Mouse (Mus musculus) gastrocnemius, postnatal 36 days (tissue): Measurements from ENCODE around the gene Mdp1. TPM values are rescaled to one million over a fixed set of nuclear protein-coding genes. Genes with fewer than 3 reads are reported as not detected.

Experiments used
- DNase-seq, 2 experiments: peaks; one replicate each; pipeline ENCODE4 v3.0.0; 2022
- intact Hi-C: fragments of 180-260 bp; cut with DNase I; formaldehyde crosslinking; loops from one replicate; pipeline ENCODE4 v1.15.1; 2025
- total RNA-seq, 2 experiments: library from RNA; stranded (reverse); gene quantifications; 2 replicates each; pipeline ENCODE4 v1.2.3; 2021

Gene Mdp1
- total RNA-seq, 2 experiments from 2014 or later, result 14.2 to 16.8 TPM

GRCm38 (mm10) chr14:55644261-55644888, 15.9 kb downstream of the Mdp1 start:
- no peak for DNase-seq
- intact Hi-C loops, result no loop called here

- intact Hi-C loops, result no loop called here
- DNase-seq, result peak; percentile 74 to 94
These were observed 17.0 kb downstream of the Mdp1 start, which contains the start of gene Tm9sf1 for GRCm38 (mm10) chr14:55643060-55643907. TSS of gene Tm9sf1 (minus strand) at chr14:55643806.

- no peak for DNase-seq
- intact Hi-C loops, result no loop called here
These were observed 17.6 kb downstream of the Mdp1 start for GRCm38 (mm10) chr14:55642679-55643059.

DNA sequence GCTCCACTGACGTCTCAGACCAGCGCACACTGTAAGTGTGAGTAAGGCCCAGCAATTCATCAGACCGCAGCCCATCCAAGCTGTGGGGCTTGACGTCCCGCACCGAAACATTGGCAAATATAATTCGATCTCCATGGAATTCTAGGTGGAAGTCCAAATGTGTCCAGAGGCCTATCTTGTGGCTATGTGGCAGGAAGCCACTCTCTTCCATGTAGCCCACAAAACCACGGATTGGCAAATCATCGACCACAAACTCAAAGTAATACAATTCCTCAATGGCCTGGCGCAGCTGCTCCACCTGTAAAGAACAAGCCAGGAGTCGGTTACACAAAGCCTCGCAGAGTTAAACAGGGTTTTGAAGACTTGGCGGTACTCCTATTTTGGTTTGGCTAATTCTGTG, 19.0 kb downstream of the Mdp1 start:
- intact Hi-C loops, result no loop called here
- no peak for DNase-seq

DNA sequence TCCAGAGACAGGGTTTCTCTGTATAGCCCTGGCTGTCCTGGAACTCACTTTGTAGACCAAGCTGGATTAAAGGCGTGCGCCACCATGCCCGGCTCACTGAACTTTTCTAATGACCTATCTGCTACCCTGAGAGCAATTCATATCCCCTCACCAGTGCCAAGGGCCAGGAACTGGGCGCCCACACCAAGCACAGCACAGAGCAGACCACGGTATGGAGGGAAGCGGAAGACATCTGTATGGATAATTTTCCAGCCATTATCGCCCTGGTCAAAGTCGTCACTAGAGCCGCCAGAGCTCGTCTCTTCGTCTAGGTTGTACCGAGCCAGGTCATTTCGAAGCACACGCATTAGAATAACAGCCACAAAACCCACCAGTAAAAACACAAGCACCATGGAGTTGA, 19.5 kb downstream of the Mdp1 start:
- DNase-seq, result no peak
- intact Hi-C loops, result no loop called here

DNA sequence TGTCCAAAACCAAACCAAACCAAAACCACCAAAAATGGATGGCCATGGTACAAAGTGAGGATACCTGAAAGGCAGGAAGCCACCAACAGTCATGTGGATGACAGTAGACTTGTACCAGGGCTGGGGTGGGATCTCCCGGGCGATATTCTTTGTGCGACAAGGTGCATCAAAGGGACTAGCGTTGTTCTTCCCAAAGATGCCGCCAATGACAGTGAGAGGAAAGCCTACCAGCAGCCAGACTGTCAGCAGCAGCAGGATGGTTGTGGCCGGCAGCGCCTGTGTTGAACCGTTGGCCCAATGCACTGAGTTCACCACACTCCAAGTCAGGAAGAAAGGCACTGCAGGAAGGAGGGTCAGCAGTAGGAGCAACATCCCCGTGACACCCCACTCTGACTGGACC, 22.5 kb downstream of the Mdp1 start, which contains the start of gene Gm49378:
Gene Gm49378 (minus strand): TSS at position 101 of the 400 bp plus-strand sequence.
- DNase-seq, result no peak
- intact Hi-C loops, result no loop called here

DNA sequence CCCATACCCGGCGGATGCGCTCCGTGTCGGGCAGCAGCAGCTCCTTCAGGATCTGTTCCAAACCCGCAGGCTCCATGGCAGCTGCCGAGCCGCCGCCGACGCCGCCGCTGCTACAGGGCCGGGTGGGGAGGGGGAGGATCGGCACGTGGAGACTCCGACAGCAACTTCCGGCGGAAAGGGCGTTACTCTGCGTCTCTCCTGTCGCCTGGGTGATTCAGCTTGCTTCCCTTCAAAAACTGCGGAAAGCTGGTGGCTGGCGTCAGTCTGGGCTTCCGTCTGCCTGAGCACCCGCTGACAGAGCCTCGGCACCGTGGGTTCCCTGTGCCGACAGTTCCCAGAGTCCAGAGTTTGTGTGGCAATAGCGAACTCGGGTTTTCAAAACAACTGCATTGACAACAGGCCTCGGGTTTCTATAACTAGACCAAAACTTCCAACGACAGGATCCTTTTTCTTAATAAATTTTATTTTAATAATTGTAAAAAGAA, 24.7 kb downstream of the Mdp1 start, which contains the start of gene Ipo4:
Gene Ipo4 (minus strand): TSS at position 435 of the 485 bp plus-strand sequence.
- DNase-seq, result peak; percentile 77 to 86
- intact Hi-C loops, result no loop called here

DNA sequence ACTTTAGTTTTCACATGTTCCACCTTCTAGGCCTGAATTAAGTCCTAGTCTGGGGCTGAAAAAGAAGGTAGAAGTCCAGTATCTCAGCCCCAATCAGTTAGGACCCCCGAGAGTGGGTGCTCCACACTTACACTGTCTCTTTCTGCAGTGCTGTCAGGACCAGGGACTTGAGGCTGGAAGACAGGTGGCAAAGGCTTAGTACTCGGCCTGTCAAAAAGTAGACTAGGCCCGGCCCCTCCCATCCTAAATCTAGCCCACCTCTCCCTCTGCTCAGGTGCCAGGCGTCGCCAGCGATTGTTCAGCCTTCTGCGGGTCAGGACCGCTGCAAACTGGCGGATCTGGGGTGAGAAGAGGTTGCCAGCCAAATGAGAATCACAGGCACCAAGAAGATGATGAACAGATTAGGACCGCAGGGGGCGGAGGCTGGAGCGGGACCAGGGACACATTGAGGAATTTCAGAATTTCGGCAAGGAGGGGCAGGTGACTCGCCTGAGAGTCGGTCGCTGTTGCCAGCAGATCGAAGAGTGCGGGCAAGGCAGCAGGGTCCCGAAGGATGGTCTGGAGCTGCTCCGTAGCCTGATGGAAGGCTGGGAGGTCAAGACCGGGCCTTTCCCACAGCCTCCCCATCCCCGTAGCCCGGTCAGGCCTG, 25.3 kb downstream of the Mdp1 start:
- intact Hi-C loops, result loop anchor here (5.0 kb wide), 2 partner anchors 43 to 107 kb away; partner anchors contain the start of genes Psme2 and Rnf31
- DNase-seq, result peak in 1 of 2 experiments; percentile 33

DNA sequence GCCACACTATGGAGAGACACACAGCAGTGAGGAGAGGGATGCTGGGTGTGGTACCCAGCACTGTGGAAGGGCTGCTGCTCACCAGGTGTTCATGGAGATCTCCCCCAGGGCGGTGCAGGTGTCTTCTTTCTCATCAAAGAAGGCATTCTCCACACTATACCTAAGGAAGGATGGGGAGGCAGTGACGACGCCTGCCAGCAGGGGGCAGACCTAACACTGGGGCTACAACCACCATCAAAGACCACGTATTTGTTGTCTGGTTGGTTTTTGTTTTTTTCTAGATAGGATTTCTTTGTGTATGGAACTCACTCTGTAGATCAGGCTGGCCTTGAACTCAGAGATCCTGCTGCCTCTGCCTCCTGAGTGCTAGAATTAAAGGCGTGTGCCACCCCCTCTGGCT, 31.0 kb downstream of the Mdp1 start:
- intact Hi-C loops, result loop anchor here (5.0 kb wide), 1 partner anchor 128 kb away; the partner anchor contains the start of gene Cideb

DNA sequence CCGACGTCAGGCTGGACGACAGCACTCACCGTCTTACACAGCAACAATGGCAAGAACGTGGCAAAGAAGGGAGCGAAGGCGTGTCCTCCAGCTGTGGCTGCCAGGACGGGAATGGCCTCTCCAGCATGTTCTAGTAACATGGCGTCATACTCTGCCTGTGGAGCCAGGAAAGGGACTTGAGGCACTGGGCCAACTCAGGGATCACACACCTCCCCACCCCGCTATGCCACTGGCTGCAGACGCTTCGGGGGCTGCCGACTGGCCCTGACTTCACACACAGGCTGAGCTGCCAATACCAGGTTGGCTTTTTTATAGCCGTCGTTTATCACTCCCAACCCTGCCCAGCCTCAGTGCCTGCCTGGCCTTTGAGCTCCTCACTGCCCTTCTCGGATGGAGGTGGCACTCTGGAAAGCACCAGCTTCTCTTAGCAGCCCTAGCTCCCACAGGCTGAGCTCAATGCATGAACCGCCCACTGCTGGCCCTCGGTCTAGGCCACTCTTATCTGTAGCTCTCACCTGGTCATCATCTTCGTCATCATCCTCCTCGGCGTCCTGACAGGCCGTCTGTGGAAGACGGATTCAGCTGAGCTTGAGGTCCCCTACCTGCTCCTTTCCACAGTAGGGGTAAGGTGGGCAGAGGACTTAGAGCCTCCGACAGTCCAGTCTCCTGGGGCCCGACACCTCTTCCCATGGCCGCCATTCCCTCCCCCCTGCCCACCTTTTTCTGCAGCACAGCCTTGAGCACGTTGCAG, 32.1 kb downstream of the Mdp1 start:
- intact Hi-C loops, result loop anchor here (5.0 kb wide), 1 partner anchor 129 kb away; the partner anchor contains the start of gene Cideb
- DNase-seq, result no peak

More for the DNA sequence above, 31.0 kb downstream of the Mdp1 start:
- peak in 1 of 2 experiments; percentile 42 for DNase-seq

DNA sequence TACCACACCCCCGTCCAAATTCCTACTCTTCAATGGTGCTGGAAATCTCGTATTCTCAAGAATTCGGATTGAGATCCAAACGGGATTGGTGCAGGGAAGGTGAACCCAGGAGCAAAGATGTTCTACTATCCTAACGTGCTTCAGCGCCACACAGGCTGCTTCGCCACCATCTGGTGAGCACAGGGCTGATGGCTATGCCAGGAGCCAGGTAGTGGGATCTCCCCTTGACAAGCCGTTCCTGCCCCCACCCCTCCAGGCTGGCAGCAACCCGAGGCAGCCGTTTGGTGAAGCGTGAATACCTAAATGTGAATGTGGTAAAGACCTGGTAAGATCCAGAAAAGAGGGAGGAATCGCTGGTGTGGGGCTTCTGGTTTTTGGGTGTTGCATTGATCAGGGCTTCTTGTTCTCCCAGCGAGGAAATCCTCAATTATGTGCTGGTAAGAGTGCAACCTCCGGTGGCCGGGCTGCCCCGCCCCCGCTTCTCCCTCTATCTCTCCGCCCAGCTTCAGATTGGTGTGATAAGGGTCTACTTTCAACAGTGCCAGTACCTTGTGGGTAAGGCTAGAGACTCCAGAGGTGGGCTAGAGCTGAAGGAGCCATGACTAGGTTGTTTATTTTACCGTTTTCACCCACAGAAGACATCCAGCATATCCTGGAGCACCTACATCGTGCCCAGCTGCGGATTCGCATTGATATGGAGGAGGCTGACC, 41.7 kb downstream of the Mdp1 start:
- no peak for DNase-seq
- intact Hi-C loops, result no loop called here

GRCm38 (mm10) chr14:55617822-55618221, 42.5 kb downstream of the Mdp1 start, which contains the start of gene Rec8:
TSS of gene Rec8 (plus strand) at chr14:55618037.
- no peak for DNase-seq
- intact Hi-C loops, result no loop called here

DNA sequence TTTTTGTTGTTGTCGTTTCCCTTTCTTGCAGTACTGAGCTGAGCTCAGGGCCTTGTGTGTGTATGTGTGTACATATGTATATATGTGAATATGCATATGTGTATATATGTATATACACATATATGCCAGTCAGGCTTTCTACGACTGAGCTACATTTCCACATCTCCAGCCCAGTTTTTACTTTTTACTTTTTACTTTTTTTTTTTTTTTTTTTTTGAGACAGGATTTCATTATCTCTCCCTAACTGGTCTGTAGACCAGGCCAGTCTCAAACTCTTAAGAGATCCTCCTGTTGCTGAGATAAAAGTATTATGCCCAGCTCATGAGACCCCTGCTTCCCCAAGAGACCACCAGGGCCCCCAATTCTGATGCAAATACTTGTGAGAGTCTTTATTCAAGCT, 43.5 kb downstream of the Mdp1 start:
- intact Hi-C loops, result no loop called here
- DNase-seq, result no peak

DNA sequence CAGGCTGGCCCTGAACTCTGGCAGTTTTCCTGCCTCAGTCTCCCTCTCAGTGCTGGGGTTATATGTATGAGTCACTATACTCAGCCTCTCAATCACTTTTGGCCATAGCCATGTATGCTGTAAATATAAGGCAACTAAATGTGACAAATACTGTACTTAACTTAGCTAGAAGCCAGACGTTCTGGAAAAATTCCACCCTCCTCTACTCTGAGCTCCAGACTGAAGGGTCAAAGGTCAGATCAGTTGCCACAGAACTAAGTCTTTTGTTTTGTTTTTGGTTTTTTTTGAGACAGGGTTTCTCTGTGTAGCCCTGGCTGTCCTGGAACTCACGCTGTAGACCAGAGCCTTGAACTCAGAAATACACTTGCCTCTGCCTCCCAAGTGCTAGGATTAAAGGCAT, 44.4 kb downstream of the Mdp1 start:
- DNase-seq, result no peak
- intact Hi-C loops, result no loop called here

DNA sequence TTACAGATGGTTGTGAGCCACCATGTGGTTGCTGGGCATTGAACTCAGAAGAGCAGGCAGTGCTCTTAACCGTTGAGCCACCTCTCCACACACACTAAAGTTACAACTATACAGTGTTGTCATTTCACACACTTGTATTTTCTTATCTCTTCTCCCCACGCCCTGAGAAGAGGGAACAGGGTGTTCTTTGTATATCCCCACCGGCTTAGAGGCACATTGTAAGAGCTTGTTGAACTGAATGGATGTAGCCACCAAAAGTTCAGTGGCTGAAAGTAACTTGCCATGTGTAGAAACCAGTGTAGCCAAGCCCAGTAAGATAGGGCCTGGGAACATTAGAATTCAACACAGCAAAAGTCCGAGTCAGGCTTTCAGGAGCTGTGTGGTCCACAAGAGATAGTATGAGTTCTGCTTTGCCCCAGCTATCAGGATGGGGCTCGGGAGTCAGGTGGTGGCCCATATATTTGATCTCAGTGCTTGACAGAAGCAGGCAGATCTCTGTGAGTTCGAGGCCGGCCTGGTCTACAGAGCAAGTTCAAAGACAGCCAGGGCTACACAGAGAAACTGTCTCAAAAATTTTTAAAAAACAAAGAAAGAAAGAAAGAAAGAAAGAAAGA, 45.6 kb downstream of the Mdp1 start:
- DNase-seq, result no peak
- intact Hi-C loops, result no loop called here

GRCm38 (mm10) chr14:55613346-55613745, 47.0 kb downstream of the Mdp1 start:
- DNase-seq, result no peak
- intact Hi-C loops, result no loop called here

DNA sequence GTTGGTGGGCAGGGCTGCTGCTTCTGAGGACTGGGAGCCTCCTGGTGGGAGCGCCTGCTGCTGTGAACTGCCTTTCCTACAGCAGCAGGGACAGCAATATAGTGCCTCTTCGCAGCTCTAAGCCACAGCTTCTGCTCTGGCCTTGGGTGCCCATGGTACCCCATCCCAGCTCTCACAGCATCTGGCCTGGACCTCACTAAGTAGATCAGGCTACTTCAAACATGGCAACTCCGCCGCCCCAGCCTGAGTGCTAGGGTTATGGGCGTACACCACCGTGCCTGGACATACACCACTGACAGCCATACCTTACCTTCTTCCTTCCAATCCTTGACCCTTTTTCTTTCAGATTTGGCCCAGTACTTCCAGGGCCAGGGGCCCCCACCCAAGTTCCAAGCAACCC, 52.0 kb downstream of the Mdp1 start:
- intact Hi-C loops, result no loop called here
- DNase-seq, result no peak
